Mouse (Mus musculus) ZHBTc4 (cell line): ENCODE data around the gene Ankrd33.

Experiments used
- DNase-seq: peaks from one replicate; pipeline ENCODE4 v3.0.0-alpha.2; 2011; ENCODE audit warnings: low read depth, low spot score

The Ankrd33 gene

DNA sequence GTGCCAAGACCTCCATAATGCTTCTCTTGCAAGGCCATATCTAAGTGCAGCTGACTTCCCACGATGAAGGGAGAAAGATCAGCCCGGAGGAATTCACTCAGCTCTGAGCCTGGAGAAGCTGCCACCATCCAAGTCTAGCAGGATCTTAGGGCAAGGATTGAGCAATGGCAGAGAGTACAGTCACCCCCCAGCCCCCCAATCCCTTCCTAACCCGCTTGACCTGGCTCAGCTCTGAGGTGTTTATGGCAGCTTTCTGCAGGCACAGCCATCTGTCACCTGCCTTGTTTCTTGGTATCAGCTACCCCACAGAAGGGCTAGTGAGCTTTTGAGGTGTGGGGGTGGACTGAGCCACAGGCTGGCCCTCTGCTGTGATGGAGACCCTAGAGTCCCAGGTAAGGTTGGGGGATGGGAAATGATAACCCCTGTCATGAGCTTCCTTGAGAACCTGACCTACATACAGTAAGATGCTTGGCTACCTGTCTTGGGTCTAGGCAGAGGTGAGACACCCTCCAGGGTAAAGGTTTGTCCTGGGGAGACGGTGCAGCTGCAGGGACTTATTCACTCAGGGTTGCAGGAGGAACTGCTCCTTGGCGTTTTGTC is at the start of gene Ankrd33:
TSS of gene Ankrd33 (plus strand) at position 245 of the 600 bp plus-strand sequence.
- no peak for DNase-seq

DNA sequence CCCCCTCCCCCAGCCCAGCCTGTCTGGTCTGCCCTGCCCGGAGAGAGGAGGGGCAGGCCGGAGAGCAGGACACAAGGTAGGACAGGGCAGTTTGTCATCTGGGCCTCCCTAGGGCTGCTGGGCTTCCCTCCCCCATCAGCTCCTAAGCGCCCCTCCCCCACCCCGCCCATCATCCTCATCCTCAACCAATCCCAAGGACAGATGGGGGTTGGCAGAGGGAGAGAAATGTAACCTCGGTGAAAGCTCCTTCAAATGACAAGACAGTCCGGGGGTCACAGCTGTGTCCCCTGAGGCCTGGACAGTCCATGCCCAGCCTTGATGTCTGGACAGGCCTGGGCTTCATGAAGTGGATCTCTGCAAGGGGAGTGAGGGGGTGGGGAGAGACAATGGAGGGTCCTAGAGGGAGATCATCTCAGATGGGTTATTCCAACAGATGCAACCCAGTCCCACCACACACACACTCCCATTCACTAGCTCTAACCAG is 49.1 kb upstream of the Ankrd33 start:
- DNase-seq = no peak

DNA sequence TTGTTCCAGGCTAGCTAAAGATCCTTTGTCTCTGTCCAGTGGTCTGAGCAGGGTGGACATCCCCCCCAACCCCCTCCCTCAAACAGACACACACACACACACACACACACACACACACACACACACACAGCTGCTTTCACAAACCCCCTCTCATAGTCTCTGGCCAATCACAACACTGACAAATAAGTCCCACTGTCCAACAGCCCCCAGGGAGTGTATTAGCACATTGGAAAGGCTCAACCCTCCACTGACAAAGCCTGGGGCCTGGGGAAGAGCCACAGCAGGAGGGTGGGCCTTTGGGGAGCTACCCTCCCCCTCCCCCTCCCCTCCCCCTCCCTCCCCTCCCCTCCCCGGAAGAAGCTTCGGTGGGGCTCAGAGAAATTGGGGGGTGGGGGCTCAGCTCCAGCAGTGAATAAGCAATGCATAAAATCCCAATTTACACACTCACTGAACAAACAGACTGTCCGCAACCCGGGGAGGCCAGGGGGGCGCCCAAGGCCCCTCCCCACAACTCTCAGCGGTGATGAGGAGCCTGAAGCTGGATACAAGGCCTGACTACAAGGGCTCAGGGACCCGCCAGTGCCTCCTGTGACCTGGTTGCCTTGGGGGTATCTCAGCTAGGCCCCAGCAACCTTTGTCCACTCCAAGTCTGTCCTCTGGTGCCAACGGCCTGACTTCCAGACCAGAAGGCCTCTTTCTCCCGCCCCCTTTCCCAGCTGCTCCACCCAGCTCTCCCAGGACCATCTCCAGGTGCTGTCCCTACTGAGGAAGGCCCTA is 48.4 kb upstream of the Ankrd33 start:
- DNase-seq = no peak

DNA sequence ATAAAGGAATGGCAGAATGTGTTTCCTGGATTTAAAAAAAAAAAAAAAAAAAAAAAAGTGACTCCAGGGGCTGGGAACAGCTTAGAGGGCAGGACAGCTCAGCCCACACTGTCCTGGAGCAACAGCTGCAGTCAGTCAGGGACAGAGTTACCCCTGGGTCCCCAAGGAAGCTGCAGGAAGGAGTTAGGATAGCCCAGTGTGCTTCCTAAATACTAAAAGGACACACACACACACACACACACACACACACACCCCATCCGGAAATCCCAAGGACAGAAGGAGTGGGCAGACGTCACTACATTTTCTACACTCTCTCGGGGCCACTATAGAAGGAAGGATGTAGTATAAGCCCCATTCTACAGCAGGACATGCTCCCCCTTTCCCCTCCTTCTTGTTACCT is 47.5 kb upstream of the Ankrd33 start:
- no peak for DNase-seq

DNA sequence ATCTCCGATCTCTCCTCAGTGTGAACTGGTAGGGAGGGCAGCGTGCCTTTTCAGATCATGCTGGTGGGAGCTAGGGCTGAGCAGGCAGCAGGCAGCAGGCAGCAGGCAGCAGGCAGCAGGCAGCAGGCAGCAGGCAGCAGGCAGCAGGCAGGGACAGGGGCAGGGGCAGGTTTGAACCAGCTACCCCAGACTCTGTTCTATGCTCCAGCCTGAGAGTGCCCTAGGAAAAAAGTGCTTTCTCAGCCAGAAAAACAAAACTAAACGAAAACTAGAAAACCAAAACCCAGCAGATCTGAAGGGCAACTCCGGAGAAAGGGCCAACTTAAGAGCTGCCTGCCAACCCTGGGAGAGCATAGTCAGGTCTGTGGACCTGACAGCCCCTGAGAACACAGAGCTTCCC is 46.9 kb upstream of the Ankrd33 start:
- no peak for DNase-seq

DNA sequence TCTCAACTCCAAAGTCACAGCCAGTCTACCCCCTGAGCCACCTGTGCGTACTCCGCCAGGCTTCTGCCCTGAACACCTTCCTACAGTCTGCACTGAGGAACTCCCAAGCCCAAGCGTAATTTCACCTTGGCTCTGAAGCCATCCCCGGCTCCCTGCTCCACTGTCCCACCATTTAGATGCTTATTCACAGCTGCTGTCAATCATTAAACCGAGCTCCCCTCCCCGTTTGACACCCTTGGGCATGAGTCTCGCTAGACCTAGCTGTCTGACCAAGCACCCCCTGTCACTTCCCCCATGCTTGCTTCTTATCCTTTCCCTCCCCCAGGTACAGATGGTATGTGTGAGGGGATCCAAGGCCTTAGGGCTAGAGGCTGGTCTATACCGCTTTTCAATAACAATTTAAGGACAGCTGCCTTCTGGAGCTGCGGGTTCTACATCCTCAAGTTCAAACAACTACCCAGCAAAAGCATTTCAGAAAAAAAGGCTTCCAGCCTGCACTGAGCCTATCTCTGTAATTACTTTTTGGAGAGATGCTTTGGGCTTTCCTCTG is 45.8 kb upstream of the Ankrd33 start:
- no peak for DNase-seq

DNA sequence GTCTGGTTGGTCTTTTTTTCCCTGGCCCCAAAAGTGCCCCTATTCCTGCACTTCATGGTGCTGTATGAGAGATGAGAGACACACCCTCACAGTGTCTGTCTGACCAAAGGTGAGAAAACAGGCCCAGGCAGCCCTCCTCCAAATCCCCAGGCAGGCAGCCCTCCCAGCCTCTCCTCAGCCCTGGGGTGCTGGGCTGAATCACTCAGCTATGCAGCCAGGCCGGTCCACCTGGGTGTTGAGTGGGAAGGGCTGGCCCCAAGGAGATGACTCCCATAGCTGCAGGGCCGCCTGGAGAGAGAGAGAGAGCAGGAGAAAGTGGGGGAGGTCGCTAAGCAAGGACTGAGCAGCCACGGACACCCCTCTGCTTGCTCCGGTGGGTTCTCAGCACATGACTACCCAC is 44.8 kb upstream of the Ankrd33 start:
- DNase-seq = peak; percentile 34

DNA sequence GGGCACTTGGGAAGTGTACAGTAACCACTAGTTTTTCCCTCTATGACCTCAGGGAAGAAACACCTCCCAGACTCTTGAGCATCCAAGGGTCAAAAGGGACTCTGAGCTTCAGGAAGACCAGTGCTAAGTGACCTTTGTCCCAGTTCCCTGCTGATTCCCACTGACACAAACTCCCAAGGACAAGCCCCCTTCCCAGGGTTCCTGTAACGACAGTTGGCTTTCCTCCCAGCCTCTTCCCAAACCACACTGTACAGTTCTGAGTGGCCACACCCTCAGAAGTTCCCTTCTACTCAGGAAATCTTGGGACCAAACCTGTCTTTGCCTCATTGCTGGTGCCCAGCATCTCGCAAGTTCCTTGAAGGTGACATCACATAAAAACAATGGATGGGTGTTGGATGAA is 42.8 kb upstream of the Ankrd33 start:
- no peak for DNase-seq

DNA sequence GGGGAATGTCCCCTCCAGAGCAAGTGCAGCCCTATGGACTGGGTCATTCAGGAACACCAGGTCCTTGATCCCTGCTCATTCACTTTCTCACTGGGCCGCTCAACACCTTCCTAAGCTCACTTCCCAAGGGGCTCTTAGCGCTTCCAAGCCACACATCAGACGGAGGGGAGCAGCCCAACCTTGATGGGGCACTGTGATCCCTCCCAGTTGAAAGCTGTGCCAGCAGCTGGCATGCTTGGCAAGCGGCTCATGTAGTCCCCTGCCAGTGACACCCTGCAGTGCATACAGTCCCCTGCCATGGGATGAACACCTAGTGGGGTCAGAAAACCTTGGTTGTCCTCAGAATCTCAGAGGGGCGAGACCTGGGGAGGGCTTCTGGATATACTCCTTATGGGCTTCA is 41.5 kb upstream of the Ankrd33 start:
- DNase-seq = no peak

DNA sequence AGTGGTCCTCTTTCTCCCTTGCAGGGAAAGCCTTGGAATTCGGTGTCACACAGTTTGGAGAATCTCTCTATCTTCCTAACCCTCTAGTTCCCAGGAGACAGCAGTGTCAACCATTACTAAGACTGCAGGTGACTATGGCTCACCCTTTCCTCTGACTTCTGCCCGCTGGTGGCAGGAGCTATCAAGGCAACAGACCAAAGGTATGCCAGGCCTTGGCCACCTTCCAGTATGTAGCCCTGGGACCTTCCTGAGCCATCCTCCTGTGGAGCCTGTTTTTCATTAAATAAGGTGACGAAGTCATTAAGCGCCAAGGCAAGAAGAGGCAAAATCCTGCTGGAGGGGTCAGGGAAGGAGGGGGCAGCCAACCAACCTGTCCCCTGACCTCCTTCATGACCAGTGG is 40.4 kb upstream of the Ankrd33 start:
- no peak for DNase-seq

DNA sequence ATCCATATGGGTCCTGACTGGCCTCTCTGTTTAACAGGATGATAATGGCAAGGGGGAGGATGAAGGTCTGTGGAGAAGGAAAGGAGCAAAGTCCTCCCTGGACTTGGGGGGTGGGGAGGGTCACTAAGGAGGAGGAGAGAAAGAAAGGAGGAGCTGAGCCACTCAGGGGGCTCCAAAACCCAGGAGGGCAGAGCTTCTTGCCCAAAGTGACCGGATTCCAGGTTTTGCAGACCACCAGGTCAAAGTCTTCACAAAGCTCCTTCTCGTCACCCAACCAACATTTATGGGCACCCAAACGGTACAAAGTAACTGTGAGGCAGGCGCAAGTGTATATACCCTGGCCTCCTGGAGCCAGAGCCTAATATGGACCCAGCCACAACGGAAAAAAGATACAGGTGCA is 39.9 kb upstream of the Ankrd33 start:
- DNase-seq = no peak

DNA sequence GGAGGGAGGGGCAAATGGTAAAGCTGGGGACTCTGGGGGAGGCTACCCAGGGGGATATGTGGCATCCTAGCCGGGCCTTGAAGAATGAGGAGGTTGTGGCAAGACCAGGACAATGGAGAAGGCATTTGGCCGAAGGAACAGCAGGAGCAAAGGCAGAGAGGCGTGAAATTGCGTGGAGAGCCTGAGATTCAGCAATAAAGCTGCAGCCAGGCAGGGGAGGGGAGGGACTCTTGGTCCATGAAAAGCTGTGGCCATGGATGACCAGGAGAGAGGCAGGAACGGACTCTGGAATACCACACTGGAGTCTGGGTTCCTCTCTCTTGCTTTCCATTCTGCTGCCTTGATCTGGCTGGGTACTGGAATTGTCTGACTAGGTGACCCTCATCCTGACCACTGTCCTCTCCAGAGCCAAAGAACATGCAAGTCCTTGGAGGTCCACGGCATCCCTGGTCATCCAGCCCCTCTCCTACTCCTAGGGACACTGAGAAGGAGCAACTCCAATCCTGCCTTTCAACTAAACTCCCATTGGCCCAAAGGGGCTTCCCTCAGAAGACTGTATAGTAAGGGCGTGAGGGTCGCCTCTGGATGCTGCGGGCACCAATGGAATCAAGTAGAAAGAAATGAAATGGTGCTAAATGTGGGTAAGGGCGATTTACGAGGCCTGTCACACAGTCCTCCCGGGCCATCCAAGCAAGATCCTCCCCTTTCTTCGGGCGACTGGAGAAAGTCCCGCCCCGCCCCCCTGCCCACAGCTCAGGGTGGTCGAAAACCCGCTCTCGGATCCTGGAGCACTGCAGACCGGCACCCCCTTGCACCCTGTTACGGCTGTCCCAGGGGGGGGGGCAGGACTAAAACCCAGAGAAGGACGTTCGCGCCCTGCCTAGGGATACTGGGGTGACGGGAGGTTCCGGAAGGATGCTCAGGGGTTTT is 39.2 kb upstream of the Ankrd33 start:
- DNase-seq = no peak

DNA sequence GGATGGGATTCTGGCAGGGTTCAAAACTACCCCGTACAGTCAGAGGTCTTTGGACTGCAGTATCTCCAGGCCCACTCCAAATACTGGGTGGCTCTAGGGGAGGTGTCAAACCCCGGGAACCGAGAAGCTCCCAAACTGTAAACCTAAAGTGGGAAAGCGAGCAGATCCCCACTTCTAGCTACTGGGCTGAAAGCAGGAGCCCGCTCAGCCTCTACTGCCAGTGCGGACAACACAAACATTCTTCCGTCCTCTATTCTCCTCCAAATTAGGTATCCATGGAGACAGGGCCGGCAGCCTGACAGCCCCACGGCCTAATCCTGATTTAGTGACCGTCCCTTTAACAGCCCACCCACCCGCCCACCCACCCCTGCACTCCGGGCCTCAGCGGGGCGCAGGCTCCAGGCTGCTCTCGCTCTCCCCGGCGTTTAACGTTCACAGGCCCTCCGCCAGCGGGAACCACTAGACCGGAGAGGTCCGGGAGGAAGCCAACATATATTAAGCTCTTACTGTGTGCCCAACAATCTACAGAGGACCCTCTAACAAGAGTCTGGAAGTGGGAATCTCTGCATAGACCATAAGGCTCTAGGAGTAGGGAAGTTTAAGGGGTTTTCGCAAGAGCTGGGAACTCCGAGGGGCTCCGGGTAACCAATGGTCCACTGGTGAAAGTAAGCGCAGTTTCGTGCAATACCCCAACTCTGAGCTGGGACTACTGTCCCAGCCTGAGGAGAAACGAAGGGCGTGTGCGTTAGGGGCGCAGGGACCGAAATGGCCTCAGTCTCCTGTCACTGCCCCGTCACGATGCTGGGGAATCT is 38.3 kb upstream of the Ankrd33 start:
- DNase-seq = peak; percentile 54

DNA sequence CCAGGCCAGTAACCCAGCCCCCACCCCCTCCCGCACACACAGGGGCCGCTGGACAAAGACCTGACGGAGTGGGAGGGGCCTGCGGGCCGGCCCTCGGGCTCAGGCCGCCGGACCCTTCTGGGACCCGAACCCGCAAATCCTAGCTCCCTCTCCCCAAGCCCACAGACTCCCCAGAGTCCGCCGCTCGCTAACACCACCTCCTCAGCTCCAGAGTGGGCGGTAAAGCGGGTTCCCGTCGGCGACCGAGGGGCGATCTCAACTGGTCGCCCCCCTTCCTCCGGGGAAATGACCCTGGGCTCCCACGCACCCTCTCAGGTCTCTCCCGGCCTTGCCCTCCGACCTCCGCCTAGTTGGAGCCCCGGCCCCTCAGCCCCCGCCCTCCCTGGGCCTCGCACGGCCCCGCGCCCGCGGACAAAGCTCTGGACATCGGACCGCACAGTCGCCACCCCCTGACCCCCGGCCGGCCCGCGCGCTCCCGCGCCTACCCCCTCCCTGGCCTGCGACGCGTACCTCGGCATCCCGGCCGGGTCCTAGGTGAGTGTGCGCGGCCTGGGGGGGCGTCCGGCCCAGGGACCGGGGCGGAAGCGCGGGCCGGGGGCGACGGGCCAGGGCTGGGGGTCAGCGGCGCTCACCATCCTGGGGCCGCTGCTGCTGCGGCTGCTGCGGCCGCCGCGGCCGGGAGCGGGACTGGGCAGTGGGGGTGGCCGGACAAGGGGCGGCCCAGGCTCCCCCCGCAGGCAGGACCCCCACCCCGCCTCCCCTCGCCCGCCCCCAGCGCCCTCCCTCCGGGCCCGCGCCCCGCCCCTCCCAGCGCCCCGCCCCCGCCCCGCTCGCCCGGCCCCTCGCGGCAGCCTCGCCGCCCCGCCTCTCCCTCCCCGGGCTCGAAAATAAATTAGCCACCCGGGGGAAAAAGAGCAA is 37.5 kb upstream of the Ankrd33 start, which contains the start of gene Fignl2:
TSS of gene Fignl2 (minus strand) at position 755 of the 918 bp plus-strand sequence.
- DNase-seq = no peak

DNA sequence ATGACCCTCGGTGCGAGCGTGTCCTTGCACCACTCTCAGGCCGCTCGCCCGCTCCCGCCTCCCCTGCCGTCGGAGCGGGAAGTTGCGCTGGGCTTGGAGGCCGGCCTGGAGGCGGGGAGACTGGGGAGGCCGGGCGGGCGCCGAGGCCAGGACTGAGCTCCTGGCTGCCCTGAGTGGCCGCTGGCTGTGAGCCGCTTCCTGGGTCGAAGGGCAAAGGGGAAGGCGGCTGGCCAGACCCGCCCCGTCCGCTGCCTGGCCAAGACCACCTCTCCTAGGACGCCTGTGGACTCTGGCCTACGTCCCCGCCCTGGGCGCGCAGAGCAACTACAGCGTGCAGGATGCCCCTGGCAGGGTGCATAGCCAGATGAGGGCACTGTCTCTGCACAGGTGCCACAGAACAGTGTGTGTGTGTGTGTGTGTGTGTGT is 36.8 kb upstream of the Ankrd33 start:
- DNase-seq = peak; percentile 51

DNA sequence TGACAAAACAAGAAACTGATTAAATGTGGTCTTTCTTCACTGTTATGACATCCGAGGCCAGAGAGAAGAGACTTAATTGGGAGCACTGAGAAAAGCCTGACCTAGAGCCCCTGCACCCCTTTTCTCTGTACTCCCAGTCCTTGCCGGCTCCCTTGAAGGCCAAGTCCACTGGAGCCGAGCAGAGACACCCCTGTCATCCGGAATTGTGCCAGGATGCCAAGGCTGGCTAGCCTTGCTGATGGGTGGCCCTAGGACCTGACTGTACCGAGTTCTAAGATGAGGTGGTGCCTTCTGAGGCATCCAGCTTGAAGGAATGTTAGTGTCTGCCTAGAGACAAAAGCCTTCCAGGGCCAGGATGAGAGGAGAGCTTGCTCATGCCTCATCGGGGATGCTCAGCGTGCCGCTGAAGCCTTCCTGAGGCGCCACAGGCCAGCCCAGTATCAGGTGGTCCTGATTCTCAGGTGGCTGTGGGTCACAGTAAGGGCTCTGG is 35.5 kb upstream of the Ankrd33 start:
- peak; percentile 47 for DNase-seq

DNA sequence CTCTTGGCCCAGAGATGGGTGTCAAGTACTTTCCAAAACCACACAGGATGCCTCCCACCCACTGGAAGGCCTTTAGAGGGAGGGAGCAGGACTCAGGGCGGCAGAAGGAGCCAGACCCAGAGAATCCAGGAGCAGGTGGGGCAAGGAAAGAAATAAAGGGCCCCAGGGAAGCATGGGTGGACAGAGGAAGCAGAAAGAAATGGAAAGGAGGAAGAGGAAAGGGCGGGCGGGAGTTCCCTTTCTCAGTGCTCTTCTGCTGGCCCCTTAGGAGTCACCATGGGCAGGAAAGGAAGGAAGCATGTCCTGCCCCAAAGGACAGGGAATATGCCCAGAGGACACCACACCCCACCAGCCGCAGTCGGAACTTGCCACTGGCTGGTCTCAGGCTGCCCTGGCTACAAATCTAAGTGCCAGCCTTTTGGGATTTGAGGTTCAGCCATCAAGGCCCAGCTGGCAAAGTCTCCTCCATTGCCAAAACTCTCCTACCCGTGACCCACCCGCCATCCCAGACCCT is 34.5 kb upstream of the Ankrd33 start:
- DNase-seq = peak; percentile 45

DNA sequence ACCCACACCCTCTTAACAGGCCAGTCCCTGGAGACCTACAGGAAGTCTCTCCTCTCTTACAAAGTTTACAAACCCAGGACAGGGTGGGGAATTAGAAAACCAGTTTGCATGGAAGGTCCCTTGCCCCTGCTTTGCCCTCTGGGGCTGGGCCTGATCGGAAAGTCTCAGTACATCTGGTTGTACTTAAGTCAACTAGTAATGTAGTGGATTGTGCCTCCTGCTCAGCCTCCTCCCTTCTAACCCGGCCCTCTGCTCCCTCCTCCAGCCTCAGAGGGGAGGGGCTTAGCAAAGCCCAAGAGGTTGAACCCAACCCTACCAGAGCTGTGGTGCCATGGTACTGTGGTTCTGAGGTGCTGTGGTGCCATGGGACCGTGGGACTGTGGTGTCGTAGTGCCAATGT is 33.3 kb upstream of the Ankrd33 start:
- peak; percentile 94 for DNase-seq

DNA sequence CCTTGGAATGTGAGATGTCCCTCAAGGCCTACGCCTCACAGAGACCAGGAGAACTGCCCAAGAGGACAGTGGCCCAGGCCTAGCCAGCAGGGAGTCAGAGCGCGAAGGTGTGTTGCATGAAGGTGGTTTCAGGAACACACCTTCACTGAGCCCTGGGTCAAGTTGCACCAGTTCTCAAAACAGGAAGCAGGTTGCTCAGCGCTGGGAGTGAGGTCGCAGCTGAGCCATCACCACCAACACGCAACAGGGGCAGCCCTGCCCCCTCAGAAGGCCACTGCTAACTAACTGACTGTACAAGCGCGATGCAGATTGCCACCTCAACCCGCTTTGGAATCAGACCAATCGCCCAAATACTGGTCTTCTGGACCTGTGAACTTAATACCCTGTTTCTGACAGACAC is 31.1 kb upstream of the Ankrd33 start:
- DNase-seq = no peak
